Mouse (Mus musculus) bone marrow, adult 2 months (tissue): ENCODE results near the gene Ttn. TPM values are rescaled to one million over a fixed set of nuclear protein-coding genes. Genes with fewer than 3 reads are reported as not detected.

Experiments
- H3K27ac ChIP-seq: fragments of 200-500 bp; 2 replicates; pipeline ENCODE4 v1.5.1; 2012; ENCODE audit warnings: low read depth, mild to moderate bottlenecking, control low read depth, inconsistent platforms, low read length; ENCODE audit not compliant: control insufficient read depth, poor library complexity, insufficient read depth
- H3K4me1 ChIP-seq: fragments of 200-500 bp; 2 replicates; pipeline ENCODE4 v1.6.1; 2011; ENCODE audit warnings: low read length; ENCODE audit not compliant: control insufficient read depth, insufficient read depth
- H3K4me3 ChIP-seq: fragments of 200-500 bp; replicated peaks from 2 replicates; pipeline ENCODE3; 2011; ENCODE audit warnings: mild to moderate bottlenecking, low read depth, low read length, control low read depth; ENCODE audit not compliant: control insufficient read depth
- CTCF ChIP-seq: fragments of 200-500 bp; IDR thresholded peaks from 2 replicates; pipeline ENCODE4 v1.5.1; 2011; ENCODE audit warnings: low read length, control low read depth; ENCODE audit not compliant: control insufficient read depth, insufficient read depth
- POLR2A ChIP-seq: fragments of 200-500 bp; IDR thresholded peaks from 2 replicates; pipeline ENCODE4 v1.6.1; 2011; ENCODE audit warnings: low read depth, mild to moderate bottlenecking, control low read depth, low read length, borderline replicate concordance; ENCODE audit not compliant: control insufficient read depth
- WGBS: fragments of 180-500 bp; shearing (Covaris S2); methylation state at CpG from one replicate; pipeline ENCODE4 v1.1.7; 2018; 5-methylcytosine and 5-hydroxymethylcytosine counted together
- polyA plus RNA-seq: library from polyadenylated mRNA; stranded (reverse); fragments of >200 nt; gene quantifications from 2 replicates; pipeline ENCODE4 v1.2.4, GENCODE M21; 2011; ENCODE audit warnings: low replicate concordance; ENCODE audit not compliant: missing spikeins, insufficient read depth, insufficient read length

Ttn gene
- polyA plus RNA-seq, 1 experiment: 8.3 TPM

DNA sequence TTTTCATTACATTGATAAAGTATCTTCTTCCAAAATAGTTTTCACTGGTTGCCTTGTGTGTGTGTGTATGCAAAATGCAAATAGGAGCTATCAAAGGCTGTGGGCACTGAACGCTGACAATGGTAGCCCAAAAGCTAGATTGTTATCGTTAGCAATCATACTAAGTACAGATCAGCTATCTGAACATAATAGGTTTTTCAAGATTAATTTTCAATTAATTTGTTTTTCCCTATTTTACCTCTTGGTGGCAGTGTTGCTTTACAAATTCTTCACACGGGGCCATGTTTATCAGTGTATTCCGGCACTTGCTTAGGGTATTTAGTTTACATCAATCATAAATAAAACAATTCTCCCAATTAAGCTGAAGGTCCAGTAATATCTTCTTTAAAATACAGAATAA is 11.7 kb downstream of the Ttn start:
- 15% methylated on average over 4 of the region's 4 CpGs for WGBS
- Histone ChIP-seq H3K4me1 (no peaks in the 10 kb centered on the region), H3K27ac (no peak overlapping the region), H3K4me3 (no peak overlapping the region)
- no peak for TF ChIP-seq CTCF
- TF ChIP-seq POLR2A: no peak

- TF ChIP-seq POLR2A (no peak), CTCF (no peak)
- 3% methylated on average over 6 of the region's 6 CpGs for WGBS
- no peaks in the 10 kb centered on the region; the same call in 1 of the 2 replicates for H3K4me1 ChIP-seq
- H3K4me3 ChIP-seq: no peak overlapping the region
- no peak overlapping the region for H3K27ac ChIP-seq
These were observed 12.1 kb downstream of the Ttn start for GRCm38 (mm10) chr2:76970204-76970603.

DNA sequence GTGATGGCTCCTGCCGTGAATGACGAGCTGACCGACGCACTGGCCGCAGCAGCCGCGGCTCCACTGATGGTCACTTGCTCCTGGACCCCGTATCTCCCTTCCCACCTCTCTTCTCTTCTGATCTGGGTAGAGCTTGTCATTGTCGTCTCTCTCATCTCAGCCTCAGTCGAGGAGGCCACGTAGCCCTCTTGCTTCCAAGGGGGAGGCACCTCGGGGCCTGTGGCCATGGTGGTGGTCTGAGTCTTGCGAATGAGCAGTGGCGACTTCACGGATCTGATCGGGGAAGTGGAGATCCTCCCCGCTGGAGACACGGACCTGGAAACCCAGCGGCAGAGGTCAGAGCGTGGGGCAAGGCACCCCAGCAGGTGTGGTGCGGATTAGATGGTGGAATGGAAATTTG is 12.7 kb downstream of the Ttn start:
- no peak for TF ChIP-seq CTCF
- TF ChIP-seq POLR2A: no peak
- Histone ChIP-seq H3K27ac (no peak overlapping the region), H3K4me3 (no peak overlapping the region), H3K4me1 (no peaks in the 10 kb centered on the region; the same call in 1 of the 2 replicates)
- 77% methylated on average over 21 of the region's 21 CpGs for WGBS

DNA sequence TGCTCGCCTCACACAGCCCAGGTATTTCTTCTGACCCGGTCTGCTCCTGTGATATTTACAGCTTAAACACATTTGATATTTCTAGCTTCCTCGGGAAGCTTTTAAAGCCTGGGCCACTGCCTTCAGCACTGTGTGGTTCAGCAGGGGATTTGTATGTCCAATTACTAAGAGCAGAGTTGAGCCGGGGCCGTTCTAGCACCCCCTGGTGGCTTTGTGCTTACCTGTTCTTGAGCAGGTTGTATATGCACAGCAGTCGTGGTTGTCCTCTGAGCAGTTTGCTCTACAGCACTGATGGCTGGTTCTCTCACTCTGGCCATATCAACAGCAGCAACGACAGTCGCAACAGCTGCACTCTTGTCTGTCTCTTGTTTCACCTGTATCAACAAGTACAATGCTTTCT is 13.4 kb downstream of the Ttn start:
- 22% methylated on average over 8 of the region's 8 CpGs for WGBS
- Histone ChIP-seq H3K27ac (no peak overlapping the region), H3K4me3 (no peak overlapping the region), H3K4me1 (no peaks in the 10 kb centered on the region; the same call in 1 of the 2 replicates)
- TF ChIP-seq POLR2A (no peak), CTCF (peak; percentile 39; the same call in 1 of the 2 replicates)

- H3K4me3 ChIP-seq: no peak overlapping the region
- WGBS: 80% methylated on average over 6 of the region's 6 CpGs
- H3K4me1 ChIP-seq: no peaks in the 10 kb centered on the region; the same call in 1 of the 2 replicates
- TF ChIP-seq POLR2A (no peak), CTCF (no peak)
- H3K27ac ChIP-seq: no peak overlapping the region
These were observed 15.8 kb downstream of the Ttn start for GRCm38 (mm10) chr2:76966582-76966981.

GRCm38 (mm10) chr2:76966013-76966412 is 16.3 kb downstream of the Ttn start:
- 80% methylated on average over 2 of the region's 2 CpGs for WGBS

GRCm38 (mm10) chr2:76965542-76965941 is 16.8 kb downstream of the Ttn start:
- TF ChIP-seq CTCF (no peak), POLR2A (no peak)
- WGBS: 87% methylated on average over 7 of the region's 7 CpGs

More at GRCm38 (mm10) chr2:76966013-76966412, 16.3 kb downstream of the Ttn start:
- H3K27ac ChIP-seq: no peak overlapping the region
- TF ChIP-seq POLR2A (no peak), CTCF (no peak)
- no peak overlapping the region for H3K4me3 ChIP-seq
- H3K4me1 ChIP-seq: no peaks in the 10 kb centered on the region; the same call in 1 of the 2 replicates

GRCm38 (mm10) chr2:76962045-76962432 is 20.3 kb downstream of the Ttn start:
- TF ChIP-seq CTCF (no peak), POLR2A (no peak)

More at GRCm38 (mm10) chr2:76965542-76965941, 16.8 kb downstream of the Ttn start:
- no peak overlapping the region for H3K4me3 ChIP-seq
- no peaks in the 10 kb centered on the region; the same call in 1 of the 2 replicates for H3K4me1 ChIP-seq
- no peak overlapping the region for H3K27ac ChIP-seq

DNA sequence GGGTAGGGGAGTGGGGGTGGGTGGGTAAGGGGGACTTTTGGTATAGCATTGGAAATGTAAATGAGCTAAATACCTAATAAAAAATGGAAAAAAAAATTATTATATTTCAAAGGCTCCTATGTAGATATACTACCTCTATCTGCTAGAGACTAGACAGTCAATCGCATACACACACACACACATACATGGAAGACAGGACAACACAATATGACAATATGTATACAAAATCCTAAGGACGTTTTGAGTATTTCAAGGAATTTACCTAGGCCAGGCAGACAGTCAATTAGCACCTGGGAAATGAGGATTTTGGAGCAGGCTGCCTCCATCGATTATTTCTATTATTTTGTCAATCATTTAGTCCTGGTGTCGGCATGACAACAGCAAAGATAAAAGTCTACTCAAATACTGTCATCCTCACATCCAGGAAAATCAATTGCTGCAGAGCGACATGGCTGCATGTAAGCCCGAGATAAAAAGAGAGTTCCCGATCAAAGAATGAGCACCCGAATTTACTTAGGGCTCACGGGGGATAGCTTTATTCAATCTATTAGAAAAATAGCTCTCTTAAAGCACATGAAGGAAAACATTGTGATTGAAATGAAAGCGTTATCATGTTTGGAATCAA is 20.8 kb downstream of the Ttn start:
- Histone ChIP-seq H3K4me1 (no peaks in the 10 kb centered on the region; the same call in 1 of the 2 replicates), H3K27ac (no peak overlapping the region), H3K4me3 (no peak overlapping the region)
- TF ChIP-seq POLR2A (no peak), CTCF (no peak)
- 88% methylated on average over 10 of the region's 10 CpGs for WGBS

More at GRCm38 (mm10) chr2:76962045-76962432, 20.3 kb downstream of the Ttn start:
- H3K4me3 ChIP-seq: no peak overlapping the region
- no peak overlapping the region for H3K27ac ChIP-seq
- 80% methylated on average over 6 of the region's 6 CpGs for WGBS
- no peaks in the 10 kb centered on the region; the same call in 1 of the 2 replicates for H3K4me1 ChIP-seq
